Mouse (Mus musculus): ENCODE measurements around the gene AI481877. TPM values are rescaled to one million over a fixed set of nuclear protein-coding genes. Genes with fewer than 3 reads are reported as not detected.

AI481877 gene
- polyA plus RNA-seq, 1 experiment from 2014 or later: 0.01 TPM

DNA sequence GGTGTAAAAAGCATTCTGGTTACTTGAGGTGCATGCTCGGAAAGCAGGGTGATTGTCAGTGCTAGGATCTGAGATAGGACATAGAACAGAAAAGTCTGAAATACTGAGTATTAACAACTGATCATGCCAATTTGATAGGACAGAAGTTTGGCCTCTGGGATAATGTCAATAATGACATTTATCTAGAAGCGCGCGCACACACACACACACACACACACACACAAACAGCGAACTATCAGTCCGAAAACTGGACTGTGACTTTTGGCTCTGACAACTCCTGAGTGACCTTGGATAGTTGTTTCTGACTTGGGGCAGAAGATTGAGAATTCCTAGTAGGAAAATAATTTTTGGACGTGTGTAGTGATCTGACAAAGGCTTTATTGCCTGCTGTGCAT, 135.0 kb downstream of the AI481877 start:
- TF ChIP-seq CTCF (IDR thresholded peaks at IDR 0.05): no peak
- ATAC-seq (no peak), DNase-seq (ENCODE audit: low read depth, low spot score) (no peak)
- ChIA-PET POLR2A (interaction anchor here (1.1 kb wide), 1 partner anchor 91 kb away, joined by 3 read pairs; the partner anchor contains the start of gene Ecpas), CTCF (no interaction called here)
- no peaks in the 10 kb centered on the region for H3K27me3 ChIP-seq
- in situ Hi-C loops (cut with MboI; ENCODE audit: low pct_unique_long_range_greater_than_20kb): no loop called here

DNA sequence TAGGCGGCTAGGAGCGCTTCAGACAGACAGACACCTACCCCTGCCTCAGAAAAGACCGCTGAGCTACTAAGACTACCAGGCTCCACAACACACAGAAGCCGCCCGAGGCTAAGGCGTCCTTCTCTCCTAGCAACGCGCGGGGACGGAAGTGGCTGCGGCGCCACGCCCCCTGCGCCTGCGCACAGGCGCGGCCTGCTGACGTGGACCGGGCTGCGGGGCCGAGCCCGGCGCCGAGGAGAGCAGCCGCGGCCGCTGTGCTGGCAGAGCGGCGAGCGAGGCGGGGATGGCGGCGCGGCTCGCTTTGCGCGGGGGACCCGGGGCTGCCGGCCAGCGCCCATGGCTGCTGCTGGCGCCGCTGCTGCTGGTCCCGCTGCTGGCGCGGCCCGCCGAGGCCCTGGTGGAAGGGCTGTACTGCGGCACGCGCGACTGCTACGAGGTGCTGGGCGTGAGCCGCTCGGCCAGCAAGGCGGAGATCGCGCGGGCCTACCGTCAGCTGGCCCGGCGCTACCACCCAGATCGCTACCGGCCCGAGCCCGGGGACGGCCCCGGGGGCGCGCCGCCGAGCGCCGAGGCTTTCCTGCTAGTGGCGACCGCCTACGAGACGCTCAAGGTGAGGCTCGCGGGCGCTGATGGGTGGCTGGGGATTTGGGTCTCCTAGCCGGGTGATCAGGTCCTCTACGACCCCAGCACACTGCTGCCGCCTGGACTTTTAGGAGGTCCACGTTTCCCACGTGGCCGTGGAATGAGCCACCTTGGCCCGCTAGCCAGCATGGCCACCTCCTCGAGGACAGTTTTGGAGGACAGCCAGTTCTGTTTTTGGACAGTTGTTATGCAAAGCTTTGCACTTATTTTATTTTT, 135.6 kb downstream of the AI481877 start, which contains the start of gene Gm20503:
Gene Gm20503, plus strand, starts transcription at position 263 of the 858 bp plus-strand sequence.
- no peak for TF ChIP-seq CTCF (IDR thresholded peaks at IDR 0.05)
- in situ Hi-C loops (cut with MboI; ENCODE audit: low pct_unique_long_range_greater_than_20kb): no loop called here
- POLR2A ChIA-PET: no interaction called here
- DNase-seq (ENCODE audit: low read depth, low spot score) (no peak), ATAC-seq (peak; percentile 88)
- no peaks in the 10 kb centered on the region for H3K27me3 ChIP-seq
- CTCF ChIA-PET: interaction anchor here (0.6 kb wide), 1 partner anchor 106 kb away, joined by 3 read pairs; no protein-coding TSS in a partner anchor

DNA sequence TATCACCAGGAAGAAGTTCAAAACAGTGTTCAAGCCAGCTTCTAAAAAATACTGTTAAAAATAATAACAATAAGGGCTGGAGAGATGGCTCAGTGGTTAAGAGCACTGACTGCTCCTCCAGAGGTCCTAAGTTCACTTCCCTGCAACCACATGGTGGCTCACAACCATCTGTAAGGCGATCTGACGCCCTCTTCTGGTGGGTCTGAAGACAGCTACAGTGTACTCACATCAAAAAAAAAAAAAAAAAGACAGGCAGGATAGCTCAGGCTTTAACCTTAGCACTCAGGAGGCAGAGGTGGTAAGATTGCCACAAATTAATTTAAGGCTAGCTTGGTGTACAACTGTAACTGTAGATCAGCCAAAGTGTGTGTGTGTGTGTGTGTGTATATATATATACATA, 138.2 kb downstream of the AI481877 start:
- ChIA-PET POLR2A (no interaction called here), CTCF (interaction anchor here (1.2 to 7.5 kb wide), 4 partner anchors 11 to 42 kb away, joined by 3 to 121 read pairs (median 6); partner anchors contain the start of gene Ptgr1)
- H3K27me3 ChIP-seq: no peaks in the 10 kb centered on the region
- DNase-seq (ENCODE audit: low read depth, low spot score): no peak
- no peak for TF ChIP-seq CTCF (IDR thresholded peaks at IDR 0.05)
- in situ Hi-C loops (cut with MboI; ENCODE audit: low pct_unique_long_range_greater_than_20kb): no loop called here
- ATAC-seq: no peak

DNA sequence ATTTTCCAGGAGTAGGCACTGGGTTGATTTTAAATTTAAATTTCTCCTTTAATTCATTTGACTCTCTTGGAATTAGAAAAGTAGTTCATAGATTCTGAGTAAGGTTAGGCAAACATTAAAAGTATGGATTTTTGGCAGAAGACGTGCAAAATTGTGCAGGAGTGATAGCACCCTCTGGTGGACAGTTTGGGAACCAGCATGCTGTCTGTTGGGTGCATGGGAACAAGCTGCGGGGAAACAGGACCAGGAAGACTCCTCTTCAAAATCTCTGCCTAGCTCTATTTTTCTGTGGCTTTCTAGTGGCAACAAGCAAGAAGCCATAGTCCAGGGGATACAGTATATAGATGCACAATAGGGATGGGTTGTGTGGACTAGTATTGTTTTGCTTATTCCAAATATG, 139.1 kb downstream of the AI481877 start:
- DNase-seq (ENCODE audit: low read depth, low spot score) (peak; percentile 62), ATAC-seq (peak; percentile 70)
- ChIA-PET POLR2A (interaction anchor here (1.0 kb wide), 1 partner anchor 16 kb away, joined by 4 read pairs; no protein-coding TSS in a partner anchor), CTCF (interaction anchor here (0.8 to 7.5 kb wide), 13 partner anchors 9 to 534 kb away, joined by 3 to 121 read pairs (median 4); partner anchors contain the start of genes Ptgr1 and Zkscan16)
- no peaks in the 10 kb centered on the region for H3K27me3 ChIP-seq
- in situ Hi-C loops (cut with MboI; ENCODE audit: low pct_unique_long_range_greater_than_20kb): no loop called here
- TF ChIP-seq CTCF (IDR thresholded peaks at IDR 0.05): peak; percentile 86

DNA sequence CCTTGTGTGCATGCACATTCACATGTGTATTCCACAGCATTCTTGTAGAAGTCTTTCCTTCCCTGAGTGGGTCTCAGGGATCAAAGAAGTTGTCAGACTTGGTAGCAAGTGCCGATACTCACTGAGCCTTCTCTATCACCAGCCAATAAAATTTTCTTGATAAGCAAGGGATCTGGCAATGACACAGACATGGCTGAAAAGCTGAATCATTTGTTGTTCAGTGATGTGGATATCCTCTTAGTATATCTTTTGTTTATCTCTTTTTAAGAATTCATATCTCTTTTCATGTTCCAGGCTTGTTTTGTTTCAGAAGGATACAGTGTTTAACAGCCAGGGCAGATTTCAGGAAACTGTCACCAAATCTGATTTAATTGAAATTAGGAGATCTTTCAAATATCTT, 140.1 kb downstream of the AI481877 start:
- in situ Hi-C loops (cut with MboI; ENCODE audit: low pct_unique_long_range_greater_than_20kb): no loop called here
- H3K27me3 ChIP-seq: no peaks in the 10 kb centered on the region
- TF ChIP-seq CTCF (IDR thresholded peaks at IDR 0.05): no peak
- CTCF ChIA-PET: interaction anchor here (1.4 to 7.5 kb wide), 5 partner anchors 12 to 38 kb away, joined by 4 to 121 read pairs (median 6); partner anchors contain the start of gene Ptgr1
- POLR2A ChIA-PET: no interaction called here
- ATAC-seq (no peak), DNase-seq (ENCODE audit: low read depth, low spot score) (no peak)

DNA sequence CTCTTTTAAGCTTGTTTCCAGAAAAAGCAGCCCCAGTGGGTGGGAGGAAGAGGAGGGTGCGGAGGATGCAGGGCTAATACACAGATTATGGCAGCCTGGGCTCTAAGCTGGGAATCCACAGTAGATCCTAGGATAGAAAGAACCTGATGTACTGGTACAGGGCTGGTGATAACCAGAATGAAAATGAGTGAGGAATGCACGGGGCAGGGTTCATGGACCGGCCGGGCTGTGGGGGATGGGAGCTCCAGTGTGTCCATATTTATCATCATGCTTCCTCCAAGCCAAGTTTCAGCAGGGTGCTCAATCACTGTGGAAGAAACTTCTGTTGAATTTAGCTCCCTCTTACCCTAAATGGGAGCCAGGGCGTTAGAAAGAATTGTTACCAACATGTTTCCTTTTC, 141.7 kb downstream of the AI481877 start:
- ATAC-seq (no peak), DNase-seq (ENCODE audit: low read depth, low spot score) (no peak)
- ChIA-PET POLR2A (no interaction called here), CTCF (interaction anchor here (7.5 kb wide), 1 partner anchor 11 kb away, joined by 121 read pairs; the partner anchor contains the start of gene Ptgr1)
- no peak for TF ChIP-seq CTCF (IDR thresholded peaks at IDR 0.05)
- no peaks in the 10 kb centered on the region for H3K27me3 ChIP-seq
- in situ Hi-C loops (cut with MboI; ENCODE audit: low pct_unique_long_range_greater_than_20kb): no loop called here

DNA sequence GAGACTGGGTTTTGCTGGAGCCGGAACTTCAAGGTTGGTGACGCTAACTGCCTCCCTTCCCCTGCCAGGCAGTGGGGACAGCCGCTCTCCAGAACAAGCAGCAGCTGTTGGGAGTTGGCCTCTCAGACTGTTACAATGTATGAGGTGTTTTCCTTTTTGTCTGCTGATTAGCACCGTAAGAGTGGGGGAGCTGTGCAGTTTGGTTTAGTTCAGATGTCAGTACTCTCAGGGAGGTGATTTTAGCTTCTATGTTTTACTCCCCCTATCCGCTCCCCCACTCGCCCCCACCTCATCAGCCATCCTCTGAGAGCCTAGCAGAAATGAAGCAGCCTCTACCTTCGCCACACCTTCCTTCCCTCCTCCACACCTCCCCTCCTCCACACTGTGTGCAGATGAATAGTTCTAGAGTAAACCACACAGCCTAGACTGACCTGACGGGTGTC, 143.5 kb downstream of the AI481877 start:
- DNase-seq (ENCODE audit: low read depth, low spot score) (no peak), ATAC-seq (no peak)
- H3K27me3 ChIP-seq: no peaks in the 10 kb centered on the region
- ChIA-PET POLR2A (interaction anchor here (0.6 kb wide), 1 partner anchor 1492 kb away, joined by 3 read pairs; no protein-coding TSS in a partner anchor), CTCF (interaction anchor here (7.5 kb wide), 1 partner anchor 9 kb away, joined by 121 read pairs; the partner anchor contains the start of gene Ptgr1)
- TF ChIP-seq CTCF (IDR thresholded peaks at IDR 0.05): no peak
- in situ Hi-C loops (cut with MboI; ENCODE audit: low pct_unique_long_range_greater_than_20kb): no loop called here

DNA sequence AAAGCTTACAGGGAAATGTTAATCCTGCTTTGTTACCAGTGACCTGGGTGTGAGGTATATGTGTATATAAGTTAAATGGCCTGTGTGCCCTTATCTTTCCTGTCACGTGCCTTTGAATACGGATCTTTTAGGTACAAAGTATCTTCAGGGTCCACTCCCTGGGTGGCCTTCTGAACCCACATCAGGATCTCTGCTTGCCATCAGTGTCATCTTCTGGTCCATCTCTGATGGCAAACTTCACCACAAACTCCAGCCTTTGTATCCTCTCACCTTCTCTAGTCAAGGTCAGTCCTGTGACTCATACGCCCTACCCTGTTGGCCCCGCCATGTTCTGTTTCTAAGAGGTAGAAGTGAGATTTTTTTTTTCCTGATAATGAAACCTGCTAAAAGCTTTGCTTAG, 144.0 kb downstream of the AI481877 start, which contains the start of gene Dnajc25:
Gene Dnajc25, plus strand, starts transcription at position 301 of the 400 bp plus-strand sequence.
- in situ Hi-C loops (cut with MboI; ENCODE audit: low pct_unique_long_range_greater_than_20kb): no loop called here

More for the DNA sequence above, 144.0 kb downstream of the AI481877 start, which contains the start of gene Dnajc25:
- ATAC-seq (no peak), DNase-seq (ENCODE audit: low read depth, low spot score) (no peak)
- ChIA-PET POLR2A (interaction anchor here (0.6 kb wide), 1 partner anchor 1491 kb away, joined by 3 read pairs; no protein-coding TSS in a partner anchor), CTCF (interaction anchor here (7.5 kb wide), 1 partner anchor 8 kb away, joined by 121 read pairs; the partner anchor contains the start of gene Ptgr1)
- H3K27me3 ChIP-seq: no peaks in the 10 kb centered on the region
- no peak for TF ChIP-seq CTCF (IDR thresholded peaks at IDR 0.05)

Other genes starting within 250 kb of the AI481877 start
- gene Ecpas, start 226.2 kb downstream of the AI481877 start, polyA plus RNA-seq (2021): 37.8 TPM
- 0.44 TPM for gene Zkscan16, start 195.4 kb downstream of the AI481877 start, polyA plus RNA-seq (2021)
- 13.5 TPM for gene Ptgr1, start 151.9 kb downstream of the AI481877 start, polyA plus RNA-seq (2021)
- 7.7 TPM for gene Dnajc25, start 143.9 kb downstream of the AI481877 start, polyA plus RNA-seq (2021)
- 2.2 TPM for gene Gm20503, start 135.8 kb downstream of the AI481877 start, polyA plus RNA-seq (2021)
- 50.4 TPM for gene Gng10, start 103.9 kb downstream of the AI481877 start, polyA plus RNA-seq (2021)
- gene Ugcg, start 50.3 kb upstream of the AI481877 start, polyA plus RNA-seq (2021): 31.7 TPM